Mouse (Mus musculus) c-Kit-positive CD71-positive TER-119-negative erythroid progenitor cells, embryonic 14.5 days (primary cell): ENCODE results near the gene Cryl1.

Experiments
- DNase-seq: peaks from one replicate; pipeline ENCODE4 v3.0.0-alpha.2; 2013; ENCODE audit warnings: low read depth

Cryl1 gene

DNA sequence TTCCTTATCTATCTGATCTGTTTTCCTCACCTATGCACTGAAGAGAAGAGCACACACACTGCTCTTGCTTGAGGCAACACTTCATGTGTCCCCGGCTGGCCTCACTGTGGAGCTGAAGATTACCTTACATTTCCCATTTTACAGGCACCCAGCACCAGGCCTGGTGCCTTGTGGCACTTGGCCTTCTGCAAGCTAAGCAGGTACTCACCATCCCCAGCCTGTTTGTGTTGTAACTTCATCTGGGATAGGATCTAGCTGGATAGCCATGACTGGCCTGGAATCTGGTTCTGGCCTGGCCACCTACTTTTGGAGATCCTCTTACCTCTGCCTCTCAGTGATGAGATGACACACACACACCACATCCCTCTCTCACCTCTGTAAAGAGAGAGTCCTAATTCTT is 79.5 kb downstream of the Cryl1 start:
- no peak for DNase-seq

DNA sequence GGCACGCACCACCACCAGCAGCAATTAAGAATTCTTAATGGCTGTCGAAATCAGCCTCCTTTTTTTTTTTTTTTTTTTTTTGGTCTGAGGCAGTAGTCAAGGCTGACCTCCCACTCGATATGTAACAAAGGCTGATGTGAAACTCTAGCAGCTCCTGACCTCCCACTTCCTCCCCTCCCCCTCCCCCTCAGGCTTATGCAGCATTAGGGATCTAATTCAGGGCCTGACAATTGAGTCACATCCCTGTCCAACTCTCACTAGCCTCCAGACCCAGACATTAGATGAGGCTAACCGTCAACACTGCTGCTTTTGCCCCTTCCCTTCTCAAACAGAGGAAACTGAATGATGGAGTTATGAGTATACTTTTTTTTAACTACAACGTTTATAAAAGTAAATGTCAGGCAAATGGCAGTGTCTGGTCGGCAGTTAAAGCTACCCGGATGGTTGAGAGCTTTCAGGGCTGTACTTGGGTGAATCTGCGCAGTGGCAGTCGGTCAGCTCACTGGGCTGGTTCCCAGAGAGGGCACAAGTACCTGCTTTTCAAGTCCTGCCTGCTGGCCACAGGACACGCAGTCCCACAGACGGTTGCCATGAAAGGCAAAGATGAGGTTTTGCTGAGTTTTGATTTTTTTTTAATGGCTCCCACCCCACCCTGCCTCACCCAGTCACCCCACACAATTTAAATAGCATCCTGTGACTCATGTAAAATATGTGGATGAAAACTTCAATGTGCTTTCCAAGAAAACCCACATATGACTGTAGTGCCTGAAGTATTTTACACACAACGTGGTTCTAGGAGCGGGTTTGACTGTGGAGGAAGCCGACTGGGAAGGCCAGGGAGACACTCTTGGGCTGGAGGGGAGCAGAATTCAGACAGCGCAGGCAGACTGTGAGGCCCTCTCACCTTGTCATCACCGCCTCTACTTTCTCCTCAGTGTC is 81.4 kb downstream of the Cryl1 start:
- no peak for DNase-seq

DNA sequence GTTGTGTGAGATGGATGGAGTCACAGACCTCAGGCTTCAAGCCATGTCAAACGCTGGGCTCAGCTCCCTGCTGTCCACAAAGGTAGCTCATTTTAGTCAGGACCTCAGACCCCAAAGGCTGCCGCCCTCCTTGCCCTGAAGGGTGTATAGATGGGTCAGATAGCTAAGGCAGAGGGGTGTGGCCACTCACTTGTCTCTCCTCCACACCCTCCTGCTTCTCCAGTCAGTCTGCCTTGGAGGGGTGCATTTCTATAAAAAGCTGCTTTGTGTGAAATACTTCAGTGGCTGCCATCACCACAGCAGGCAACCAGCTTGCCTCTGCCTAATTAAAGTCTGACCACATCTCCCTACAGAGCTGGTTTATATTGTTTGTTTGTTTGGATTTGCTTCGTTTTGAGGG is 82.4 kb downstream of the Cryl1 start:
- no peak for DNase-seq

DNA sequence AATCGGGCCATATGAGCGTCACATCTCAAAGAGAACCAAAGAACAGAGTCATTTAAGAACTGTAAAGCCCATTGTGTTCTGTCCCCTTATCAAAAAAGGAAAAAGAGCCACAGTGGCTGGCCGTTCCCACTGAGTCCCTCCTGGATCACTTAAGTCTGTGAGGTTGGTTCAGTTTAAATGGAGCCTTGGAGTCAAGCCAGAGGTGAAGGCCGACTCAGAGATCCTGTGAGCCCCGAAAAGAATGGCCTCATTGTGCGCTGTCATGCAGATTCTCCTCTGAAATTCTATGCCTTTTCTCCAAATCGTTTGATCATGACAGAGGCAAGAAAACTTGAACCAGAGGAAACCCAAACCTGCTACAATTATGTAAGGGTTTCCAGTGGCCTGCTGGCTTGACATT is 82.8 kb downstream of the Cryl1 start:
- no peak for DNase-seq

DNA sequence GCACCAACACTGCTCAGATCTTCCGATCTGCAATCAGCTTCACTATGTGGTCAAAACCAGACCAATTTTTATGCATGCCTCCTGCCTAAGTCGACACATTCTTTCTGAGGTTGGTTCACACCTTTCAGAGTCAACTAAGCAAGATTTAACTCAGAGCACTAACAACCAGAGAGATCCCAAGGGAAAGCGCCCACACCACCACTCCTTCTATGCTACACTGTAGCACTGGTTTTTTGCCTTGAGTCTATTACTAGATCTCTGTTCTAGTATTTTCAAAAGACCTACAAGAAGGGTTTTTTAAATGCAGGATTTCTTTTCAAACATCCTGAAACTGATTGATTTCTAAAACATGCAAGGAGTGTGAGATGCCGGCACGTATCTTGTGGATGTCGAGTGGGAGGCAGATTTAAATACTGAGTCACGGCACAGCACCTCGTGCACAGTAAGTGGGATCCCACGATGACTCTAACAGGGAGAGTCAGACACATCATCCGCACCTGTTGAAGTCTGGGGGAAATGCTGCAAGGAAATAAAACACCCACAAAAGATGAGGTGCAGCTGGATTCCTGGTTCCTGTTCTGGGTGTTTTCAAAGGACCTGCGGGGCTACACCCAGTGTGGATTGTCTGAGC is 96.6 kb downstream of the Cryl1 start:
- DNase-seq = no peak

GRCm38 (mm10) chr14:57300530-57300929 is 97.8 kb downstream of the Cryl1 start:
- DNase-seq = no peak

GRCm38 (mm10) chr14:57297672-57298071 is 100.7 kb downstream of the Cryl1 start:
- no peak for DNase-seq

DNA sequence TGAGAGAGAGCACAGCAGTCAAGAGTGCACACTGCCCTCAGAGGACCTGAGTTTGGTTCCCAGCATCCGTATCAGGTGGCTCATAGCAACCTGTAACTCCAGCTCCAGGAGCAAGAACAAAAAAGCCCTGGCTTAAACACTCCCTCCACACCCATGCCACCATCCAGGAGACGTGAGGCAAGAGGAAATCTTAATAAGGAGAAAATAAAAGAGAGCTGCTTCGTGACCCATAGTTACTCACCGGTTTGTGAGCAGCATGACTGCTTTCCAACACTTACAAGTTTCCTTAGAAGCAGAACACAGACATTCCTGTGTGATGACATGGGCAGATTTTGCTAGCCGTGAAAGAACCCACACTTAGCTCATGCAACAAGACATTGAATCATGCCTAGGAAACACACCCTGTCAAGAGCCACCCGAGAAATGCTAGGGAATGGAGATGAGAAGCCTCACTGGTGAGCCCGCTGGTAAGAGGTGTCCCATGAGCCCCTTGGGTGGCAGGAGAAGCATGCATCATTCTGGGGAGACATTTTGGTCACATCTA is 106.9 kb downstream of the Cryl1 start:
- no peak for DNase-seq

DNA sequence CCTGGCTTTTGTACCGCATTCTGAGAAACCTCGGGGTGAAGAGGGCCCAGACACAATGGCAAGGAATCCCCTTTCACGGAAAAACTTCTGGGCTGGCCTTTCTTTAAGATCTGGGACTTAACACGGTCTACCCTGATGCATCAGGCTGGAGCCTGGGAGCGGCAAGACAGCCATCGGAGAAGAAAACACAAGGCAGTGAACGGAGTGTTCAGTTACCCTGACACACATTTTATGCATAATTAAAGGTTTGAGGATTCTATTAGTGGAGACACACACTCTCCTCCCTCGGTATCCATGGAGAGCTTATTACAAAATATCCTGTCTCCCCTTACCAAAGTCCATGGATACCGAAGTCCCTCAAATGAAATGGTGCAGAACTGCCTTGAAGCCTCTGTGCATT is 109.2 kb downstream of the Cryl1 start:
- no peak for DNase-seq

GRCm38 (mm10) chr14:57283816-57284215 is 114.5 kb downstream of the Cryl1 start:
- no peak for DNase-seq

DNA sequence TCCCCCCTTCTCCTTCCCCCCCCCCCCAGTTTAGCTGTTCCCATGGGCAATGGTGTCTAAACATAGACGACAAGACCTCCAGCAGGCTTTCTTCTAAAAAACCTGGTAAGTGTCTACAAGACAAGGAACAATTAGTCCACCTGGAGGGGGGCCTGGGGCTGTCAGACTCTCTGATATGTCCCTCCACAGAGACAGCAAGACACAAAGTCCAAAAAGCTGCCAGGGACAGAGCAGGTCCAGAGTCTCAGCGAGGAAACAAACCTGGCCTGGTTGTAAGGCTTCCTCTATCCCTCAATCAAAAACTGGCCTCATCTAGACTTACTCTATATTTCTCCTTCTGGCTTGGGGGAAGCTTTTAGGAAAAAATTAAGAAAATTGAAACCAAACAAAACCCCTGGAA is 115.7 kb downstream of the Cryl1 start:
- no peak for DNase-seq

DNA sequence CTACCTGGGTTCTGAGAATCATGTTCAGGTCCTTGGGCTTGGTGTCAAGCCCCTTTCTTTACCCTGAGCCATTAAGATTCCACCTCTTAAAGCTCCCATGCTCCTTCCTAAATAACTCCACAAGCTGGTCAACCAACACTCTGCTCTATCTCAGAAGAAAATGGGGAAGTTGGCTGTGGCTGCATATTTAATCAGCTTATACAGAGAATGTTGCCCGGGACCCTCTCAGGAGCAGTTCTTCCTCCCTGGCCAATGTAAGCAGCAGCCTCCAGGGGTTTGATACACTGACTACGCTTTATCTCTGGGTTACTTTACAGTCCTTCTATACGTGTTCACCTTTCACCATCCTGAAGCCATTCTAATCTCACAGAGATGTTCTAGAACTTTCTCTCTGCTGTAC is 117.5 kb downstream of the Cryl1 start:
- no peak for DNase-seq

DNA sequence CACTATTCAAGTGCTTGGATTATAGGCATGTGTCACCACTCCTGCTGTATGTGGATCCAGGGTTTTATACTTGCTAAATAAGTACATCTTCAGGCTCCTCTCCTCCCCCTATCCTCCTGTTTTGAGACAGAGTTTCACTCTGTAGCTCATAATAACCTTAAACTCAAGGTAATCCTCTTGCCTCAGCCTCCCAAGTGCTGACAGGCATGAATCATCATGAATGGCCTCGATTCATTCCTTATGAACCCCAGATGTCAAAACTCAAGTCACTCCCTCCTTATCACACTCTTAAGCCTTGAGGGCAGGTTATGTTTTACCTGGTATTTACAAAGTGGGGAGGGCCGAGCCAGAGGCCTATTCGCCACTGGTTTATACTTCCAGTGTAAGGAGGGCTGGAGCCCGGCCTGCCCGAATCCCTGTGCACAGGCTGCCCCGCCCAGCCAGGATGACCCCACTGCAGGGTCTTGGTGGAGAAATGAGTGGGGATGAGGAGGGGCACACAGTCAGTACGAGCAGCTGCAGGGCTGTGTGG is 121.8 kb downstream of the Cryl1 start:
- DNase-seq = no peak

- DNase-seq = no peak
Observed at GRCm38 (mm10) chr14:57272341-57272740, 126.0 kb downstream of the Cryl1 start.

DNA sequence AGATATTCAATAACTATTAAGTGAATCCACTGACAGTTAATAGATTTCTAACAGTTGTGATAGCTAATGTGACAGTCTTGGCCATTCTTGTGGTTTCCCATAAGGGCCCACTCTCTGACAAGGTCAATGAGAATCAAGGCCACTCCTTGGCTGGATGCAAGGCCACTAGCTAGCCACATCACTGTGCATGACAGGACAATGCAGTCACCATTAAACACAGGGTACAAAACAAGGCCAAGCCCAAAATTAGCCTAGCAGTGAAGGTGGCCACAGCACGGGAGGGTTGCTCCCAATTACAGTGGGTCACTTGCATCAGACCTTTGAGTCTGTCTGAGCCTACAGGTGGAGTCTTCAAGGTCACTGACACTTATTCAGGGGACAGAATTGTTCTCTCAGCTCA is 126.5 kb downstream of the Cryl1 start:
- DNase-seq = no peak

DNA sequence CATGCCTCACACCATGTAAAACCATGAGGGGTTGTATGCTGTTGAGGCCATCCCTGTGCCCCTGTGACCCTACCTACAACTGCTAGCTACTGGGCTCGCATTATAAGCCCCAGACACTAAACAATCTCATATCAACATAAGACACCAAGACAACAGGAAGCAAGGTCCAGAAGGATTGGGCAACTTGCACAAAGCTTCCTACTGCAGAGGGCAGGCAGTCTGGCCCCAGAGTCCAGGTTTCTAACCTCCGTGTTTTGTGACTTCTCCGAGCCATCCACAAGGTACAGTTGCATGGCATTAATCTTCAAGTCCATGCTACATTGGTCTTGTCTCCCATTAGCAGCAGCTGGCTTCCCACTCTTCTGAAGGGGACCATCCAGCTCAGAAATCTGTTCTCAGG is 129.4 kb downstream of the Cryl1 start:
- no peak for DNase-seq

- DNase-seq = no peak
Observed at GRCm38 (mm10) chr14:57268344-57268743, 130.0 kb downstream of the Cryl1 start.

DNA sequence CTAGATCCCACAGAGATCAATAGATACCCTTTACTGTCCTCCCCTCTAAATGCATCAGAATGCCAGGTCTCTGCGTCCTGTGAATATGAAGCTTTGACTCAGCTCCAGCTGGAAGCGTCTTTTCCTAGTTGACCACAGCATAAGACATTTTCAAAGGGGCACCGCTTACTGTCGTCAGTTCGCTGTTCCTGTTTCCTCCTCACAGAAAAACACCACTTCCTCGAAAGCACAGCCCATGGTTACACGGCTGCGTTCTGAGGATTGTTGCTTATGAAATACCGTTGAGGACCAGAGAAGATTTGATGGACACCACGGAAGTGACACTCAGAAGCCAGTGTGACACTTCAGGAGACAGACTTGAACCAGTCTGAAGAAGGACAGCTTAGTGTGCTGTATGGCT is 134.4 kb downstream of the Cryl1 start:
- DNase-seq = no peak

DNA sequence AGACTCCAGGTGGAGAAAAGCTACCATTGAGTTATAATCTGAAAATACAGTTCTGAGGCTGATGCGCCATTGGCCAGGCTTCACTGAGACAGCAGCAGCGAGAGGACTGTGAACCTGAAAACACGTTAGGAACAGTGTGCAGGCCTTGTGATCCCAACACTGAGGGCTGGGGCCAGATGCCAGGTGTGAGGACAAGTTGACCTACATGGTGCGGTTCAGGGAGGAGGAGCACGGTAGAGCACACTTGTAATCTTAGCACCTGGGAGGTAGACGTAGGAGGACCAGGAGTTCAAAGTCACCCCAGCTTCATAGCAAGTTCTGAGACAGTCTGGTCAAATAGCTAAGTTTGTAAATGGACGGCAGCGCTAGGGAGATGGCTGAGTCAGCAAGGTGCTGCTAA is 139.0 kb downstream of the Cryl1 start:
- DNase-seq = no peak

- DNase-seq = no peak
Observed at GRCm38 (mm10) chr14:57248661-57249060, 149.7 kb downstream of the Cryl1 start.

DNA sequence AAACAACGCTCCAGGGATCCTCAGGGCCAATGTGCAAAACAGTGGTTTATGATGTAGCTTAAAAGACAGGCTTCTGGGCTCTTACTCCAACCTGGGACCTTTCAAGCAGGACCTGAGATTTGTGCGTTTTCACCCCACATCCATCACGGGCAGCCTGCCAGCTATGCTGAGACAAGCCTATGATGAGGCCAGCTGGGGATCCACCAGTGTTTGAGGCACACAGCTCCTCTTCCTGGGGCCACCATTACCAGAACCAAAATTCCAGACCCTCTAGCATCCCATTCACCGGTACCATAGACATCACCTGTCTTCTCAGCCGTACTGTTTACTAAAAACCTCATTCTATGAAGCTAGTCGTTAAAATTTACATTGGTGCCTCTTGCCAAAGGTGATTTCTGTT is 151.8 kb downstream of the Cryl1 start:
- DNase-seq = no peak

GRCm38 (mm10) chr14:57242978-57243377 is 155.4 kb downstream of the Cryl1 start:
- no peak for DNase-seq

DNA sequence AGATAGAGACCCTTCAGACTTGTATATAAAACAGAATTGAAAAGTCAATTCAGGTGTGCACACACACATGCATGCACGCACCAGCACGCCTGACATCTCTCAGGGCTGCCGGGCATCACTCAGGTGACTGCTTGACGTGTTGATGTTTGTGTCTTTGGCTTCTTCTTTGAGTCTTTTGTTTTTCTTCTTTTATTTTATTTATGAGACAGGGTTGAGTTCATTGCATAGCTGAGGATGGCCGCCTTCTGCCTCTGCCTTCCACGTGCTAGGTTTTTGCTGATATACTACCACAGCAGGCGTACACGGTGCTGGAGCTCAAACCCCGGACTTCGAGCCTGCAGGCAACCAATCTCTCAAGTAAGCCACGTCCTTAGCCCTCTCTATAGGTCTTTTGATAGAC is 163.1 kb downstream of the Cryl1 start:
- no peak for DNase-seq
